Mouse (Mus musculus) liver, adult 2 months (tissue): ENCODE results near the gene Mtx1.

Experiments
- CTCF ChIP-seq: fragments of 200-500 bp; IDR thresholded peaks from 2 replicates; pipeline ENCODE4 v1.5.1; 2011; ENCODE audit warnings: low read depth, low read length, control low read depth
- POLR2A ChIP-seq: fragments of 200-500 bp; IDR thresholded peaks from 2 replicates; pipeline ENCODE4 v1.6.1; 2011; ENCODE audit warnings: low read length, control low read depth; ENCODE audit not compliant: insufficient read depth; ENCODE audit errors: extremely low read depth

DNA sequence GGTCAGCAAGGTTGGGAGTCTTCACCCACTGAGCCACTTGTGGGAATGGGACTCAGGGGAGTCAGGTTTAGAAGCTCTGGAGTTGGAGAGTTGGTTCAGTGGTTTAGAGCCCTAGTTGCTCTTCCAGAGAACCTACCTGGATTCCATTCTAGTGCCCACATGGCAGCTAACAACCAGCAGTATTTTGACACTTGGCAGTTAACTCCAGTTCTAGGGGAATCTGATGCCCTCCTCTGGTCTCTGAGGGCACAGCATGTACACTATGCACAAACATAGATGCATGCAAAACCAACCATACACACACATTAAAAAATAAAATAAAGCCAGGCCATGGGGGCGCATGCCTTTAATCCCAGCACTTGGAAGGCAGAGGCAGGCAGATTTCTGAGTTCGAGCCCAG is 33.0 kb downstream of the Mtx1 start:
- no peak for TF ChIP-seq POLR2A
- TF ChIP-seq CTCF, result no peak
